Mouse (Mus musculus) activated CD4-positive, CD25-positive, alpha-beta regulatory T cell, adult 4 months (primary cell): ENCODE measurements at regions not wholly inside any gene's neighbourhood (a gene's known extent, or its start where the extent isn't known, plus 50 kb on each side); places are given as distances from the start of the nearest gene placed in this dataset.
"Not testable (repeated sequence)": the region's sequence is repeated elsewhere in the genome, so short reads cannot be mapped to it uniquely, and the experiment has no call there.

Experiments
- ATAC-seq: one replicate; pipeline ENCODE4 v1.8.0; 2017

DNA sequence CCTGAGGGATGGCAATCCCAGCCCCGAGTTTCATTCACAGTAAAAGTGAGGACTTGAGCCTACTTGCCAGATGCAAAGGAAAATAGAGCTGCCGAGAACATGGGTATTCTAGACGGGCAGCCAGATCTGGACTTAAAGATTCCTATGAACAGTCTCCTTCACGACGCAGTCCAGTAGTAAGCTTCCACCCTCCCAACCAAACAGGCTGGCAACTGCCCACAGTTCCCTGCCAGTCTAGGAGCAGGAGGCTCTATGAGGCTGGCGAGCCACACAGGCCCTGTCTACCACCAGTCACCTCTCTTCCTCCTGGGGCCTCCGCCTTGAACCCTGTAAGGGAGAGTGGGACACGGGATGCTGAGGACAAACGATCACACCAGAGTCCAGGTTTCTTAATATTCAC lies 153.5 kb upstream of the Snrpn start:
- no peak for ATAC-seq

GRCm38 (mm10) chr7:60244187-60244866 lies 104.3 kb upstream of the Snrpn start:
- ATAC-seq, result peak; percentile 63

DNA sequence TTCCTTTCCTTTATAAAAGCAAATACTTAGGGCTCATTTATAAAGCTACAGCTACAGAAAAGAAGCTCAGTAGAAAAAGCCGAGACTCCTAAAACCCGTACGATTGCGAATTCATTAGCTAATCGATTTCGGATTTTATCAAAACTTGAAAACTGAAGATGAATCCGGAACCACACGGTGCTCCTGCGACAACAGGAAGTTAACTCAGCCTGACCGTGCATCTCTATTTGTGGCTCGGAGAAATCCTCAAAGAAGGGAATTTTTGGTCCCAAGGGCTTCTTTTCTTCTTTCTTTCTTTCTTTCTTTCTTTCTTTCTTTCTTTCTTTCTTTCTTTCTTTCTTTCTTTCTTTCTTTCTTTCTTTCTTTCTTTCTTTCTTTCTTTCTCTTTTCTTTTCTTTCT lies 103.7 kb upstream of the Snrpn start:
- not testable (repeated sequence) for ATAC-seq

DNA sequence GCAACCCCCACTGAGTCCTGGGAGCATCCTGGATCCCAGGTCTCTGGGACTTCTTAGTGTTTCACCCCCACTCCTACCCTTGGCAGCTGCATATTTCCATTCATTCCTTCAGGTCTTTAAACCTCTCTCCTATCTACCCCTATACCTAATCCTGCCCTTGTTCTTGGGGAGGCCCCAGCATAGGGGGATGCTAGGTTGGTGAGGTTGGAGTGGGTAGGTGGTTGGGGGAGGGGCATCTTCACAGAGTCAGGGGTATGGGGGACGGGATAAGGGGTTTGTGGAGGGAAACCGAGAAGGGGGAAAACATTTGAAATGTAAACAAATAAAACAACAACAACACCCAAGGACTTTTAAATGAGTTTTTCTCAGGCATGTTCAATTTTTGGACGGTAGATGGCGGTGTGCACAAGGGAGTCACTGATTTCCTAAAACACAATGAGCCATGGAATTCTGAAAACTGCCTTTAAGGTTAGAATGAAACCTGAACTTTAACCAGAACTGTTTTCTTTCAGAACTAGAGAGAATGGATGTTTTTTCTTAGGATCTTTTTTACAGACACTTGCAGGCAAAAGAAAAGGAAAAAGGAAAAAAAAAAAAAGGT lies 98.7 kb upstream of the Snrpn start:
- ATAC-seq, result not testable (repeated sequence)

GRCm38 (mm10) chr7:60216358-60217273 lies 76.6 kb upstream of the Snrpn start:
- ATAC-seq, result not testable (repeated sequence)
